Mouse (Mus musculus) neutrophil, adult 5-6 weeks (primary cell): ENCODE results near the gene Eif2b5. TPM values are rescaled to one million over a fixed set of nuclear protein-coding genes. Genes with fewer than 3 reads are reported as not detected.

Source experiments
- ATAC-seq: fragments of 151-379, 151-347 bp; 2 replicates; pipeline ENCODE4 v1.8.0; 2017; ENCODE audit warnings: mild to moderate bottlenecking, moderate TSS enrichment; ENCODE audit not compliant: insufficient number of reproducible peaks, poor library complexity, low FRiP score, severe bottlenecking; ENCODE audit errors: extremely low read depth
- total RNA-seq: library from RNA; stranded (forward); fragments of 200-1000 nt; gene quantifications from 2 replicates; pipeline ENCODE4 v1.2.3, GENCODE M21; 2017

Gene Eif2b5
- total RNA-seq, 1 experiment from 2014 or later = 49.8 TPM

DNA sequence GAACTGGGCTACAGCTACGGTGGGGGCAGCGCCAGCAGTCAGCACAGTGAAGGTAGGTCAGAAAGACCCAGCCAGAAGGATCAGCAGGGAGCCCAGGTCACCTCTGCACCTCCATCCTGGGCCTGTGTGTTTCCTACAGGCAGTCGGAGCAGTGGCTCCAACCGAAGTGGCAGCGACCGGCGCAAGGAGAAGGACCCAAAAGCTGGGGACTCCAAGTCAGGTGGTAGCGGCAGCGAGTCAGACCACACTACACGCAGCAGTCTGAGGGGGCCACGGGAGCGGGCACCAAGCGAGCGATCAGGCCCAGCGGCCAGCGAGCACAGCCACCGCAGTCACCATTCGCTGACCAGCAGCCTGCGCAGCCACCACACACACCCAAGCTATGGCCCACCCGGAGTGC is 32.3 kb downstream of the Eif2b5 start:
- ATAC-seq = no peak

DNA sequence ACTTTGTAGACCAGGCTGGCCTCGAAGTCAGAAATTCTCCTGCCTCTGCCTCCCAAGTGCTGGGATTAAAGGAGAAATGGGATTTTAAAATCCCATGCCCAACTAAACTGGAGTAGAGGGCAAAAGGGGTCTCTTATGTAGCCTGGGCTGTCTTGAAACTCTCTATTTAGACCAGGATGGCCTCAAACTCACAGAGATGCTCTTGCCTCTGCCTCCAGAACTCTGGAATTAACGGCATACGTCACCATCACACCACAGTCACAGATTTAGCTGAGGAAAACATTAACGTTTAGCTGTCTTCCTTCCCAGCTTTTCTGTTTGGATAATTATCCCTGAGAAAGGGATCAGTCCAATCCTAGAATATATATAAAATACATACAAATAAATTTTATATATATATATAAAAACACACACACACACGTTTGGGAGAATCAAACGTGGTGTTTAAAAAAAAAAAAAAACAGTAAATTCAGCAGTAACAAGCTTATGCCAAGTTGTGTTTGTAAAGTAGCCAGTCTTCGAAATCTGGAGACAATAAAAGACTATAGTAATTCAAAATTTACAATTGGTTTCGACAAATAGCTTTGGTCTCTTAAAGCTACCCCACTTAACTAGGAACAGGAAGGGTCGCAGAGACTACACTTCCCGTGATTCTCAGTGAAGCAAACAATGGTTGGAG is 36.1 kb downstream of the Eif2b5 start:
- ATAC-seq = no peak

DNA sequence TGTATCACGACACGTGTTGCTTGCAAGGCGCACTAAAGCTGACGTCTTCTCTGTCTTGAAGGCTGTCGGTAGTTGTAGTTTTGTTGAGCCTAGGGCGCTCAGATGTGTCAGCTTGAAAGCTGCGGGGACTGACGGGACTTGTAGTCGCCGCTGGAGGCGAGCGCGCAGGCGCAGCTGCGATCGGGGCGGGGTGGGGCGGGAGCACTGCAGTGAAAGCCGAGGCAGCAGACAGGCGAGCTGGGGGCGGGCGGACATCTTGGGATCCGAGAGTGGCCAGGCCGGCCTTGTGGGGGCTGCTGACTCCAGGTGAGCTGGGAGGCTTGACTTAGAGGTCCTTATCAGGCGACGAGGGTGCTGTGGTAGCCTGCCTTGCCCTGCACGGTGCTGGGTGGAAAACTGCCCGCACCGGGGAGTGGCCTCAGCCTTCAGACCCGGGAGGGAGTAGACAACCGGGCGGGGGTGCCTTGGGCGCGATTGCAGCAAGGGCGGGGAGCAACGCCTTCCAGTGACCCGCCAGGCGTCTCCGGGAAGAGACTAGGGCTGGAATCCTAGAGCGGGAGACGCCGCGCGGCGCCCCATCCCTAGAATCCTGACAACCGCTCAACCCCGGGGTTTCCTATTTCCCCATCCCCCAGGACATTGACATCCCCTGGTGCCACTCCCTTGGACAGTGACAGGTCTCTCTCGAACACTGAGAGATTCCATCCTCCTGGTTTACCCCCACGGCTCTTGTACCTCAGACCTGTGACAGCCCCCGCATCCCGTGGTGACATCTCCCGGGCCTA is 36.9 kb downstream of the Eif2b5 start, which contains the start of gene Ap2m1:
Gene Ap2m1, plus strand, starts transcription at position 183 of the 785 bp plus-strand sequence.
- peak; percentile 99 for ATAC-seq

DNA sequence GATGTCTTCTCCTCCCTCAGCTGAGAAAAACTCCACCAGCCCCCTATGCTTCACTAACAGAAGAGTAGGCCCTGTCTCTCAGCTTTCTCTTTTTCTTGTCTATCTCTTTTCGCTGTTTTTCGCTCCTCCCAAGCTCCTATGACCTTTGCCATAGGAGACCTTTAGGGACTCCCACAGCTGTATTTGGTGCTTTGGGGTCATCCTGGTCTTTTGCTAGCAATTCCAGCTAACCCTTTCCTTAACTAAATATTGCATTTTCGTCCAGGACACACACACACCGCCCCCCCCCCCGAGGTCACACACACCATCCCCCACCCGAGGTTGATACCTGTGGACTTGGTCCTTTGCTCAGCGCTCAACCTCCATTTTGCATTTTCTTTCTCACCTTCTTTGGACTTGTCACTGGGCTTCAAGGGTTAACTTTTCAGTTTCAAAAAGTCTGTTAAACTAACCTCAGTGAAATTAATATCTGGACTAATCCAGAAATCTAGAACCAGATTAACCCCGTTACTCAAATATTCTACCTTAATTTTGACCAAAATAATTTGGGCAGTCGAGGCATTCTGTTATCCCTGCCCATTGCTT is 37.6 kb downstream of the Eif2b5 start:
- ATAC-seq = no peak

GRCm38 (mm10) chr16:20537071-20537471 is 38.5 kb downstream of the Eif2b5 start:
- ATAC-seq = no peak

- ATAC-seq = no peak
These were observed 39.1 kb downstream of the Eif2b5 start for GRCm38 (mm10) chr16:20537601-20538320.

DNA sequence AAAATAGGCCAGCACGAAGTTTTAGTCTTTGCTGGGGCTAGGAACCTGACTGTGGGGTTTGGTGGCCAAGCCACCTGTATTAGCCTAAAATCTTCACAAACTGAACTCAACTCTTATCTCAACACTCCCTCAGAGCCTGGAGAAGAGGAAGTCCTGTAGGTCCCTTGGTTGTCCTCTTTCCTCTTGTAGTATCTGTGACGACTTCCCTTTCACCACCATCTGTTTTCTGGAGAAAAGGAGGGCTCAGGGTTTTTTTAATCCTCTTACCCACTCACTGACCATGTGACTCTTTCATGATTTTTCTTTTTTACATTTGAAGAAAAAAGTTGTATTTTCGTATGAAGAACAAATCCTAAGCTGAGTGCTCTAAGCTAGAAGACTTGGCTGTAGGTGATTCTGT is 41.0 kb downstream of the Eif2b5 start:
- no peak for ATAC-seq

- no peak for ATAC-seq
These were observed 41.8 kb downstream of the Eif2b5 start for GRCm38 (mm10) chr16:20540438-20540837.

- no peak for ATAC-seq
These were observed 47.1 kb downstream of the Eif2b5 start for GRCm38 (mm10) chr16:20545696-20546095.

- no peak for ATAC-seq
These were observed 48.8 kb downstream of the Eif2b5 start for GRCm38 (mm10) chr16:20547423-20547822.

GRCm38 (mm10) chr16:20548096-20548948 is 49.7 kb downstream of the Eif2b5 start, which contains the start of gene Abcf3:
TSS of gene Abcf3 (plus strand) at chr16:20548577.
- peak; percentile 99 for ATAC-seq

DNA sequence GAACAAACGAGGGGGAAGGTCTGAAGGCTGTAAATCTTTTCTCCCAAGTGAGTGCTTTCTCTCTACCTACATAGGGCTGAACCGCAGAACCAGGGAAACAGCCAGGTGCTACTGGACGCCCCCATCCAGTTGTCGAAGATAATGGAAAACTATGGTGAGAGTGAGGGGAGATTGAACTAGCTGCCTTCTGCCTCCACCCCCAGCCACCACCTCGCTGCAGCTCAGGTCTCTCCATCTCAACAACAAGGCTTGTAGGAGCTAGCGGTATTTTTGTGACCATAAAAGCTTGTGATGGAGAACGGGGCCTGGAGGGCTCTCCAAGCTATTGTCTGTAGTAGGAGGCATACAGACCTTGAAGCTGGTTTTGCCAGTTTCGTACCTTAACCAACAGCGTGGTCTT is 50.5 kb downstream of the Eif2b5 start:
- no peak for ATAC-seq

- no peak for ATAC-seq
These were observed 53.1 kb downstream of the Eif2b5 start for GRCm38 (mm10) chr16:20551691-20552090.

DNA sequence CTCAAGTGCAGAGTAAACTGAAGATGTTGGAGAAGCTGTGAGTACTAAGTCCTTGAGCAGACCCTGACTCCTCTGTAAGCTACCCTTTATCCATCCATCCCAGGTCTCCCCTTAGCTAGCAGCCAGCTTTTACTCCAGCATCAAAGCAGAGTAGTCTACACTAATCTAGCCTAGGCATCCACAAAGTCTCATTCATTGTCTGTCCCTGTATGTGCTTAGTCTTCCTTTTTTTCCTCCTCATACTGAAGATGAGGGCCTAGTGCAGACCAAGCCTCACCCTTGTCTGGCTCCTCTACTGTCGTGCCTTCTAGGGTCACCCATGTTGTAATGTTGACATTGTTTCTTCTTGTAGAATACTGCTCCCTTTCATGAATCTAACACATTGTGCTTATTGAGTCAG is 54.0 kb downstream of the Eif2b5 start:
- no peak for ATAC-seq

DNA sequence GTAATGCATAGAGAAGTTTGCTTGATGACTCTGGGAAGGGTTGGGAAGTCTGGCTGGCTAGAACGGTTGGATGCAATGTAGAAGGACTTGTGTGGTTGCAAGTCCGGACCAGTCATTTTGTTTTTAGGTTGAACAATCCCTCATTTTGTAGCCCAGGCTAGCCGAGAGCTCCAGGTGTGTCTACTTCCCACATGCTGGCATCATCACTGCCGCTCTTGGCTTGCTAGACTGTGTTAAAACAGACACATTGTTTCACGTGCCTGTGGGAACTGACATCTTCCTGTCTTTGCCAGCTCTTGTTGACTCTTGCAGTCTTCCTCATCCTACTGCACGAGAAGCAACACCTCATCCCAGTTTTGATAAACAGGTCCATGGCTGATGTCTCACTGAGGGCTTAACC is 56.4 kb downstream of the Eif2b5 start:
- no peak for ATAC-seq

- no peak for ATAC-seq
These were observed 58.8 kb downstream of the Eif2b5 start for GRCm38 (mm10) chr16:20557381-20557780.
